Mouse (Mus musculus): ENCODE data around the gene Mrpl54. TPM values are rescaled to one million over a fixed set of nuclear protein-coding genes. Genes with fewer than 3 reads are reported as not detected.
A peak's percentile ranks its signal among the peaks of the same experiment; 100 is the strongest.

Gene Mrpl54
- 222 and 223 TPM in 2 replicates for polyA plus RNA-seq (2014; fragmentation: Nextera tagmentation; extraction: Ambion mirVana)

DNA sequence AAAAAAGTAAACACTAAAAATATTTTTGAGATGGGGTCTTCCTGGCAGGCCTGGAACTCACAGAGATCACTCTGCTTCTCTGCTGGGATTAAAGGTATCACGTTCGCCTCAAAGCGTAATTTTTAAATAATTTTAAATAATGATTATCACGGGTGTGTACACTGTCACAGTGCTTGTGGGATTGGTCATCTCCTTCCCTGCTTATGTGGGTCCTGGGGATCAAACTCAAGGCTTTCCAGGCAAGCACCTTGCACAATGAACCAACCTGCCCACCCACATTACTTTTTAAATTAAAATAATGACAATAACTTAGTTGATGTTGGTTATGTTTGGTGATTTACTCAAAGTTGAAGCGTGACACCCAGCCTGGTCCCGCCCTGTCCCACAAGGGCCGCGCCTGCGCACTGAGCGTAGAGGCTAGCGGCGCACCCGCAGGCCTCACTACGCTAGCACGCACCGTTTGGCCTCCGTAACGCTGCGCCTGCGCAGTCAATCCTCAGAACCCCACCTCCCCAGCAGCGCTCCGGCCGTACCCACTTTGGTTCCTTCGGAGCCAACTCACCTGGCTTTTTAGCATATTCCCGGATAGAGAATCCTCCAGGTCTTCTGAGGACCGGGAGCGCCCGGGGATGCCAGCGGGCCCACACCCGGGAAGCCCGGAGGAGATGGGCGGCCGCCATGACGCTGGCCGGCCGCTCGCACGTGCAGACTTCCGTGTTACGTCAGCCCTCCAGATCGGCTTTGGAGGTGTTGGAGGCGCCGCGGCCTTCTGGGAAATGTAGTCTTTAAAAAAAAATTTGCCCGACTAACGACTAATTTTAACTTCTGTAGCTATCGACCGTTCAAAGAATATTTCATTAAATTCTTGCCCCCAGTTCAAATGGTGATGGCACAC is at the start of gene Mrpl54, which contains the start of gene Apba3:
Mrpl54 (minus strand) TSS at position 724 of the 895 bp plus-strand sequence.
Apba3 (plus strand) TSS at position 750 of the 895 bp plus-strand sequence.
- peak within 1 kb of the TSS; percentile 64 for H3K4me3 ChIP-seq (ENCODE audit: low read depth, low read length)
- H3K4me1 ChIP-seq (ENCODE audit: insufficient read depth), result peaks cover 15% of the 10 kb centered on the region
- peak within 1 kb of the TSS; percentile 88 for H3K4me2 ChIP-seq
- H3K9ac ChIP-seq, result peak within 1 kb of the TSS; percentile 73
- ATAC-seq (ENCODE audit: insufficient read depth) (peak; percentile 93), DNase-seq (peak; percentile 99)
- H3K36me3 ChIP-seq (ENCODE audit: insufficient read depth), result peaks cover 45% of the 10 kb centered on the region
- H3K27me3 ChIP-seq (ENCODE audit: insufficient read depth, low read length), result no peaks in the 10 kb centered on the region
- H3K9me3 ChIP-seq (ENCODE audit: low read depth, low read length), result no peaks in the 10 kb centered on the region
- no peak for TF ChIP-seq CTCF (IDR thresholded peaks at IDR 0.05; ENCODE audit: low read depth)
- WGBS, result under 1% methylated on average over 48 of the region's 48 CpGs
- peak within 1 kb of the TSS; percentile 85 for H3K27ac ChIP-seq (ENCODE audit: low read depth)

DNA sequence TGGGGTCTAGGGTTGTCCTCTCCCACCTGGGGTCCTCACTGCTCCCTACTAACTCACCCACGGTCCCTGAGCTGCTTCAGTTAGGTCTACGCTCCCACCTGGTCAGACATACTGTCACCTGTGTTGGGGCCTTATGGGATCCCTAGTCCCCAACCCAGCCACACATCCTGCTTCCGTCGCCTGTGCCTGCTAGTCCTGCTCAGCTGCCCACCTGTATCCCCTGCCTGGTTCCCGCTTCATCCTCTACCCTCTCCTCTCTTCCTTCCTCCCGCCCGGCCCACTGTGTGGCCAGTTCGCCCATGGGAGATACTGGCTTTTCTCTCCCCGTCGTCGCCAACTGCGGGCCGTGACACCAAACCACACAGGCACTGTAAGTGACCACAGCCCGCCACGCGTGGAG is 48.9 kb upstream of the Mrpl54 start:
- H3K9me3 ChIP-seq (ENCODE audit: low read depth, low read length), result no peaks in the 10 kb centered on the region
- DNase-seq (no peak), ATAC-seq (ENCODE audit: insufficient read depth) (no peak)
- H3K27me3 ChIP-seq (ENCODE audit: insufficient read depth, low read length), result no peaks in the 10 kb centered on the region
- H3K36me3 ChIP-seq (ENCODE audit: insufficient read depth), result peaks cover 74% of the 10 kb centered on the region
- WGBS, result 90% methylated on average over 16 of the region's 16 CpGs
- H3K4me2 ChIP-seq, result no peak overlapping the region
- no peak for TF ChIP-seq CTCF (IDR thresholded peaks at IDR 0.05; ENCODE audit: low read depth)
- no peak overlapping the region for H3K9ac ChIP-seq
- H3K27ac ChIP-seq (ENCODE audit: low read depth), result no peak overlapping the region
- H3K4me3 ChIP-seq (ENCODE audit: low read depth, low read length), result no peak overlapping the region
- peaks cover 19% of the 10 kb centered on the region; the same call in 1 of the 2 replicates for H3K4me1 ChIP-seq (ENCODE audit: insufficient read depth)

DNA sequence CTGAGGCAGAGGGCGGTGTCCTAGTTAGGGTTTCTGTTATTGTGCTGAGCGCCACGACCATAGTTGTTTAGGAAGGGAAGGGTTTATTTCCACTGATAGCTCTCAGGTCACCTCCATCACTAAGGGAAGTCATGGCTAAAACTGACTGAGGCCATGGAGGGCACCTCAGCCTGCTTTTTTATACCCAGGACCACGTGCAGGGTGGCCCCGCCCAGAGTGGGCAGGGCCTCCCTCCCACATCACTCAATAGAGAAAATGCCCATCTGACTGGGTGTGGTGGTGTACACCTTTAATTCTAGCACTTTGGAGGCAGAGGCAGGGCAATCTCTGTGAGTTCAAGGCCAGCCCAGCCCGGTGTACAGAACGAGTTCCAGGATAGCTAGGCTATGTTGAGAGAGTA is 47.5 kb upstream of the Mrpl54 start:
- Histone ChIP-seq H3K27me3 (ENCODE audit: insufficient read depth, low read length) (no peaks in the 10 kb centered on the region), H3K4me3 (ENCODE audit: low read depth, low read length) (no peak overlapping the region), H3K4me2 (no peak overlapping the region), H3K9me3 (ENCODE audit: low read depth, low read length) (no peaks in the 10 kb centered on the region), H3K9ac (no peak overlapping the region), H3K36me3 (ENCODE audit: insufficient read depth) (peaks cover 88% of the 10 kb centered on the region), H3K4me1 (ENCODE audit: insufficient read depth) (peaks cover 13% of the 10 kb centered on the region; the same call in 1 of the 2 replicates), H3K27ac (ENCODE audit: low read depth) (no peak overlapping the region)
- ATAC-seq (ENCODE audit: insufficient read depth), result no peak
- 76% methylated on average over 7 of the region's 7 CpGs for WGBS
- DNase-seq, result no peak
- no peak for TF ChIP-seq CTCF (IDR thresholded peaks at IDR 0.05; ENCODE audit: low read depth)

DNA sequence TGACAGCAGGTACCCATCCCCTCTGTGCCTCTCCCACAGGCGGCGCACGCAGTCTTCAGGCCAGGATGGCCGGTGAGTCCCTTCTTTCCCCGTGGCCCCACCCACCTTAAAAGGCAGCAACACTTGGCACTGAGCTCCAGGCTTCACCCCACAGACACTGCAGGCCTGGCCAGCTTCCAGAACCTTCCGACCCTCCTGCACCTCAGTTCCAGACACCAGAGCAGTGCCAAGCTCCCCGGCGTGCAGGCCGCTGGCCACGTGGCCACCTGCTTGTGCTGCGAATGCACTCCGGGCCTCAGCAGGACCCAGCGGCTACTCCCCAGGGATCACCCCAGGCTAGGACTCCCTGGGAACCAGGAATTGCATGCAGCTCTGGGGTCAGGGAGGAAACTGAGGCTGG is 46.8 kb upstream of the Mrpl54 start:
- Histone ChIP-seq H3K27ac (ENCODE audit: low read depth) (no peak overlapping the region), H3K4me3 (ENCODE audit: low read depth, low read length) (no peak overlapping the region), H3K27me3 (ENCODE audit: insufficient read depth, low read length) (no peaks in the 10 kb centered on the region), H3K9me3 (ENCODE audit: low read depth, low read length) (no peaks in the 10 kb centered on the region), H3K4me2 (no peak overlapping the region), H3K9ac (no peak overlapping the region), H3K36me3 (ENCODE audit: insufficient read depth) (peaks cover 88% of the 10 kb centered on the region), H3K4me1 (ENCODE audit: insufficient read depth) (peaks cover 9% of the 10 kb centered on the region; the same call in 1 of the 2 replicates)
- ATAC-seq (ENCODE audit: insufficient read depth) (no peak), DNase-seq (no peak)
- TF ChIP-seq CTCF (IDR thresholded peaks at IDR 0.05; ENCODE audit: low read depth), result no peak
- WGBS, result 90% methylated on average over 13 of the region's 13 CpGs

- ATAC-seq (ENCODE audit: insufficient read depth) (no peak), DNase-seq (no peak)
- TF ChIP-seq CTCF (IDR thresholded peaks at IDR 0.05; ENCODE audit: low read depth), result no peak
- Histone ChIP-seq H3K27me3 (ENCODE audit: insufficient read depth, low read length) (no peaks in the 10 kb centered on the region), H3K4me3 (ENCODE audit: low read depth, low read length) (no peak overlapping the region), H3K36me3 (ENCODE audit: insufficient read depth) (peaks cover 91% of the 10 kb centered on the region), H3K9ac (no peak overlapping the region), H3K27ac (ENCODE audit: low read depth) (no peak overlapping the region), H3K9me3 (ENCODE audit: low read depth, low read length) (no peaks in the 10 kb centered on the region), H3K4me2 (no peak overlapping the region), H3K4me1 (ENCODE audit: insufficient read depth) (no peaks in the 10 kb centered on the region)
- WGBS, result 87% methylated on average over 5 of the region's 5 CpGs
Measured at GRCm38 (mm10) chr10:81309571-81309970, 42.8 kb upstream of the Mrpl54 start.

DNA sequence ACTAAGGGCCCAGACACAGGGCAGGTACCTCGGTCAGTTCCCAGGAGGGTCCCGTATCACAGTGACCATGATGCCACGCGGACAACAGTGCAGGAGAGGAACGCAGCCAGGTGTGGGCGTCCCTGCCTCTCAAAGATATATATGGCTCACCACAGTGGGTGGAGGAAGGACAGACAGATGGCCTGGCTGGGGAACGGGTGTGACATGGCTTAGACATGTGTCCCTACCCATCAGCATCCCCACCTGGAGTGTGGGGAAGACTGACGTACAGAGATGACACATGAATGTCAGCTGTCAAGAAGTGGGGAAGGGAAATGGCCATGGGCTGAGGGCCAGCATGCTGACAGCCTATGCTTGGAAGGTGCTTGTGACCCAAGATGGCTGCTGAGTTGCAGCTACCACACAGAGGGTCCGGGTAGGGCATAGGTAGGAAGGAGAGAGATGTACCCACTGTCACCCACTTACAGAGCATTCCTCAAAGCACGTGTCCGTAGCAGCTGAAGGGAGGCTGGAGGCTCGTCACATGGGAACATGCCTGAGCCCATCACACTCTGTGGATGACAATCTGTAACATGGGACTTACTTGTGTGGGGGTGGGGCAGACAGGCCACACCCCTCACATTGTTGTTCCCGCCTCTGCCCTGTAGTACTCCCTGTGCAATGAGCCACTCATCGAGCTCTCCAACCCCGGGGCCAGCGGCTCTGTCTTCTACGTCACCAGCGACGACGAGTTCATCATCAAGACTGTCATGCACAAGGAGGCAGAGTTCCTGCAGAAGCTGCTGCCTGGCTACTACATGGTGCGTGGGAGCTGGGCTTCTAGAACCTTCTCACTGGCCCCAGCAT is 40.3 kb upstream of the Mrpl54 start:
- H3K27ac ChIP-seq (ENCODE audit: low read depth), result no peak overlapping the region
- no peak overlapping the region for H3K4me2 ChIP-seq
- WGBS, result 91% methylated on average over 21 of the region's 21 CpGs
- H3K27me3 ChIP-seq (ENCODE audit: insufficient read depth, low read length), result no peaks in the 10 kb centered on the region
- H3K9ac ChIP-seq, result no peak overlapping the region
- peaks cover 66% of the 10 kb centered on the region for H3K36me3 ChIP-seq (ENCODE audit: insufficient read depth)
- no peaks in the 10 kb centered on the region for H3K4me1 ChIP-seq (ENCODE audit: insufficient read depth)
- H3K9me3 ChIP-seq (ENCODE audit: low read depth, low read length), result no peaks in the 10 kb centered on the region
- H3K4me3 ChIP-seq (ENCODE audit: low read depth, low read length), result no peak overlapping the region
- DNase-seq, result no peak
- TF ChIP-seq CTCF (IDR thresholded peaks at IDR 0.05; ENCODE audit: low read depth), result no peak
- ATAC-seq (ENCODE audit: insufficient read depth), result no peak
